Mouse (Mus musculus) stomach, embryonic 15.5 days (tissue): ENCODE measurements around the gene Adamts9. TPM values are rescaled to one million over a fixed set of nuclear protein-coding genes. Genes with fewer than 3 reads are reported as not detected.

Experiments
- ATAC-seq: fragments of 200-750 bp; cut with Nextera tagmentation; 2 replicates; pipeline ENCODE4 v1.8.0; 2017; ENCODE audit warnings: low read depth, moderate number of reproducible peaks, moderate TSS enrichment; ENCODE audit not compliant: insufficient read depth, low FRiP score
- H3K27ac ChIP-seq: fragments of 300-500 bp; sonication (generic); 2 replicates; pipeline ENCODE4 v1.5.1; 2015; ENCODE audit warnings: mild to moderate bottlenecking, inconsistent platforms
- H3K27me3 ChIP-seq: fragments of 300-500 bp; sonication (generic); replicated peaks from 2 replicates; pipeline ENCODE4 v1.6.1; 2015; ENCODE audit warnings: inconsistent platforms
- H3K36me3 ChIP-seq: fragments of 300-500 bp; sonication (generic); 2 replicates; pipeline ENCODE4 v1.6.1; 2015; ENCODE audit warnings: inconsistent platforms
- H3K4me1 ChIP-seq: fragments of 300-500 bp; sonication (generic); 2 replicates; pipeline ENCODE4 v1.6.1; 2015; ENCODE audit warnings: inconsistent platforms
- H3K4me2 ChIP-seq: fragments of 300-500 bp; sonication (generic); 2 replicates; pipeline ENCODE4 v1.6.1; 2015; ENCODE audit warnings: mild to moderate bottlenecking, inconsistent platforms
- H3K4me3 ChIP-seq: fragments of 300-500 bp; sonication (generic); replicated peaks from 2 replicates; pipeline ENCODE4 v1.5.1; 2015; ENCODE audit warnings: inconsistent platforms
- H3K9ac ChIP-seq: fragments of 300-500 bp; sonication (generic); 2 replicates; pipeline ENCODE4 v1.6.1; 2015; ENCODE audit warnings: inconsistent platforms
- H3K9me3 ChIP-seq: fragments of 300-500 bp; sonication (generic); 2 replicates; pipeline ENCODE4 v1.6.1; 2016; ENCODE audit warnings: inconsistent platforms
- WGBS: fragments of 180-500 bp; shearing (Covaris S2); methylation state at CpG from one replicate; pipeline ENCODE4 v1.1.7; 2015; 5-methylcytosine and 5-hydroxymethylcytosine counted together
- polyA plus RNA-seq: library from polyadenylated mRNA; unstranded; fragments of >200 nt; fragmentation: Nextera tagmentation; extraction: Ambion mirVana; gene quantifications from 2 replicates; pipeline ENCODE4 v1.2.1, GENCODE M21; 2015

Adamts9 gene
- polyA plus RNA-seq, 1 experiment from 2014 or later, result 30.6 TPM

DNA sequence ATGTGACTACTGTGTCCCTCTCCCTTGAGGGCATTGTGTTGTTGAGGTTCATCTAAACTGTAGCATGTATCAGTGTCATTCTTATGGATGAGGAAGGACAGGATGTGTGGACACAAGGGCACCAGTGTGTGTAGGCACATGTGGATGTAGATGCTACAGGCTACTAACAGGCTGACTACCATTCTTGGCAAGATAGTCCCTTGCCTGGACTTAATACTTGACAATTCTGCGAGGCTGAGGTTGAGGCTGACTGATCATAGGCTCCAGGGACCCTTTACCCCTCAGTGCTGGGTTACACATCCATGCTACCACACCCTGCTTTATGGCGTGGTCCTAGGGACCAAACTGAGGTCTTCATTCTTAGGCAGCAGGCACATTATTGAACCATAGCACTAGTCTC lies 16.1 kb upstream of the Adamts9 start:
- Histone ChIP-seq H3K36me3 (no peaks in the 10 kb centered on the region), H3K4me2 (no peak overlapping the region), H3K9ac (no peak overlapping the region), H3K4me3 (no peak overlapping the region), H3K27ac (no peak overlapping the region), H3K27me3 (no peaks in the 10 kb centered on the region), H3K4me1 (no peaks in the 10 kb centered on the region), H3K9me3 (no peaks in the 10 kb centered on the region)
- WGBS, result 73% methylated on average over 2 of the region's 2 CpGs
- no peak for ATAC-seq

DNA sequence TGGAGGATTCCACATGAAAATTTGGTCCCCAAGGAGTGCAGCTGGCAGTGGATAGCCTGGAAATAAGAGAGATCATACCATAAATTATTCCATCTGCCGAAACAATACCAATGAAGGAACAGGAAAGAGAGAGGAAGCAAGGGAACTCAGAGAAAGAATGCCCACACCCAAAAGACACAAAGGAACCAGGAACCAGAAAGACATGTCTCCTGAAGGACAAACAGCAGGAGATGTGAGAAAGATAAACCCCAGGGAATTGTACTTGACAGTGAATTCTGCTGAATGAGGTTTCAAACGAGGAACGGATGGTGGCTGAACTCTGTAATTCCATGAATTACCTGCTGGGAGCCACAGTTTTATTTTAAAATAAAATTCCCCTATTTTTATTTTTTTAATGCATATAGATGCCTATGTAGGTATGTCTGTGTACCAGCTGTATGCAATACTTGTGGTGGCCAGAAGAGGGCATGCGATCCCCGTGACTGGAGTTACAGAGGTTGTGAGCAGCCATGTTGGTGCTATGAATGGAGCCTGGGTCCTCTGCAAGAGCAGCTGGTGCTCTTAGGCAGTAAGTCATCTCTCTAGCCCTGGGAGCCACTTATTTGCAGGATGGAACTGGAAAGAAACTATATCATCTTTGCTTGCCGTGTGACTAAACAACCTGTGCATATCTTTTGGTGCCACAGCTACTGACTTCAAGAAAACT lies 4.2 kb upstream of the Adamts9 start:
- no peak overlapping the region for H3K4me2 ChIP-seq
- H3K4me1 ChIP-seq, result no peaks in the 10 kb centered on the region
- H3K36me3 ChIP-seq, result no peaks in the 10 kb centered on the region
- no peaks in the 10 kb centered on the region for H3K9me3 ChIP-seq
- no peak overlapping the region for H3K27ac ChIP-seq
- no peak for ATAC-seq
- 88% methylated on average over 6 of the region's 6 CpGs for WGBS
- no peak overlapping the region for H3K4me3 ChIP-seq
- H3K27me3 ChIP-seq, result no peaks in the 10 kb centered on the region
- no peak overlapping the region for H3K9ac ChIP-seq

DNA sequence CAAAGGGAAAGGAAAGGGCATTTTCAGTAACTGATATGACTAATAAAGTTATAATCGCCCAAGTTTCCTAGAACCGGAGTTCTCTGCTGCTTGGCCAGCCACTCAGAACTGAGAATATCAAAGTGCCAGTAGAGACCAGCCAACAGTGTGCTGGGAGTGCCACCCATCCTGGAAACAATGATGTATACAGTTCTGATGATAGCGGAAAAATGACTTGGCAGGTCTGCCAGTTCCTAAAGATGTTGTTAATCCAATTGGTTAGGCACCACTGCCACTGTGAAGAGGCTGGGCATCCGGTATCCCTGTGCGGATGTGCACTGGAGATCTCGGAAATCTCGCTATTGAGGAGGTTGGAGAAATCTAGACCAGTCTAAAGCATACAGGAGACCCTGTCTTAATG lies 1.4 kb upstream of the Adamts9 start:
- no peak for ATAC-seq
- H3K4me1 ChIP-seq, result peaks cover 2% of the 10 kb centered on the region; the same call in 1 of the 2 replicates
- no peak overlapping the region for H3K27ac ChIP-seq
- no peaks in the 10 kb centered on the region for H3K9me3 ChIP-seq
- H3K27me3 ChIP-seq, result no peaks in the 10 kb centered on the region
- no peaks in the 10 kb centered on the region for H3K36me3 ChIP-seq
- H3K4me2 ChIP-seq, result no peak overlapping the region
- H3K4me3 ChIP-seq, result no peak overlapping the region
- no peak overlapping the region for H3K9ac ChIP-seq
- 64% methylated on average over 7 of the region's 7 CpGs for WGBS

GRCm38 (mm10) chr6:92944048-92944685 lies 875 bp upstream of the Adamts9 start:
- Histone ChIP-seq H3K4me1 (peaks cover 6% of the 10 kb centered on the region; the same call in 1 of the 2 replicates), H3K4me2 (peak overlapping the region; percentile 89), H3K9ac (no peak overlapping the region), H3K36me3 (no peaks in the 10 kb centered on the region), H3K27me3 (no peaks in the 10 kb centered on the region), H3K27ac (peak overlapping the region; percentile 89; the same call in 1 of the 2 replicates), H3K9me3 (no peaks in the 10 kb centered on the region), H3K4me3 (peak overlapping the region; percentile 69)
- ATAC-seq, result no peak
- WGBS, result 17% methylated on average over 14 of the region's 14 CpGs

GRCm38 (mm10) chr6:92941756-92942420 lies 1.4 kb downstream of the Adamts9 start:
- peak overlapping the region; percentile 89 for H3K4me2 ChIP-seq
- H3K9me3 ChIP-seq, result no peaks in the 10 kb centered on the region
- H3K4me3 ChIP-seq, result peak overlapping the region; percentile 69
- no peaks in the 10 kb centered on the region for H3K36me3 ChIP-seq
- H3K27me3 ChIP-seq, result no peaks in the 10 kb centered on the region
- peaks cover 6% of the 10 kb centered on the region; the same call in 1 of the 2 replicates for H3K4me1 ChIP-seq
- no peak for ATAC-seq
- peak overlapping the region; percentile 53 for H3K9ac ChIP-seq
- peak overlapping the region; percentile 70 for H3K27ac ChIP-seq
- under 1% methylated on average over 30 of the region's 30 CpGs for WGBS

DNA sequence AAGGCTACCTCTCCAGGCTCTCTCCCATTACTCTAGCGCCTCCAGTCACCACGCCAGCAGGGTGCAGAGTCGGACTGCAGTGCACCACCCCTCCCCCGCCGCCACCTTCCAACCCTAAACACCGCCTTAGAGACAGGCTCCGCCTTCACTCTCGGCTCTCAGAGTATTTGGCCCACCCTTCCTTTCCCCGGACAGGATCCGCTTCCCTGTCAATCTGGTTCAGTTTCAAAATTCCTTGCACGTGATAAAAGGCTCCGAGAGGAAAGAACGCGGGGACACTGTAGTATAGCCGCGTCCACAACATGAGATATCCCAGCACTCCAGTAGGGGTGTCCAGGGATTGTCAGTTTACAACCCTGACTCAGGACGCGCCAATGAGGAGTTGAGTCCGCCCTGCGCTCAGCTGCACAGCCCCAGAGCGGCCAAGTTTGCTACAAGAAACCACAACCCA lies 2.0 kb downstream of the Adamts9 start:
- Histone ChIP-seq H3K36me3 (no peaks in the 10 kb centered on the region), H3K9me3 (no peaks in the 10 kb centered on the region), H3K4me3 (peak overlapping the region; percentile 69), H3K4me2 (peak overlapping the region; percentile 89), H3K27ac (peak overlapping the region; percentile 70), H3K4me1 (peaks cover 6% of the 10 kb centered on the region; the same call in 1 of the 2 replicates), H3K27me3 (no peaks in the 10 kb centered on the region), H3K9ac (peak overlapping the region; percentile 53; the same call in 1 of the 2 replicates)
- ATAC-seq, result peak; percentile 80
- WGBS, result under 1% methylated on average over 21 of the region's 21 CpGs

GRCm38 (mm10) chr6:92940191-92941131 lies 2.8 kb downstream of the Adamts9 start:
- Histone ChIP-seq H3K9ac (peak overlapping the region; percentile 26; the same call in 1 of the 2 replicates), H3K27me3 (no peaks in the 10 kb centered on the region), H3K4me1 (peaks cover 6% of the 10 kb centered on the region; the same call in 1 of the 2 replicates), H3K4me3 (peak overlapping the region; percentile 69), H3K27ac (peak overlapping the region; percentile 70; the same call in 1 of the 2 replicates), H3K36me3 (no peaks in the 10 kb centered on the region), H3K4me2 (peak overlapping the region; percentile 89), H3K9me3 (no peaks in the 10 kb centered on the region)
- ATAC-seq, result no peak
- 2% methylated on average over 37 of the region's 37 CpGs for WGBS

DNA sequence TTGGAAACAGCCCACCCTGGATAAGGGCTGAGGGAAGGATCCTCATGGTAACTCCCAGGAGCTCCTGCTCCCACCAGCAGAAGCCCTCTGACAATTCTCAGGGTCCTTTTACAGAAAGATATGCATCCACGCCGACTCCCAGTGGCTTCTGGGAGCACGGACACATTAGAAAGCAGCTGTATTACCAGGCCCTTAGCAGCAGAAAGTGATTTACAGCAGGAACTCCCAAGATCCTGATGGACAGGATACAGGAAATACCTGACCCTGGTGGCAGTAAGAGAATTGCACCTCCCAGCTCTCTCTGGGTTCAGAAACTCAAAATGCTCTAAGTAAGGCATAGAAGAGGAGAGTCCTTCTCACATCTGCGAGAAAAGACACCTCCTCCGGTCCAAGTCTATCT lies 15.0 kb downstream of the Adamts9 start:
- no peak overlapping the region for H3K27ac ChIP-seq
- 76% methylated on average over 5 of the region's 5 CpGs for WGBS
- no peak overlapping the region for H3K4me2 ChIP-seq
- no peaks in the 10 kb centered on the region for H3K4me1 ChIP-seq
- H3K27me3 ChIP-seq, result no peaks in the 10 kb centered on the region
- H3K4me3 ChIP-seq, result no peak overlapping the region
- no peaks in the 10 kb centered on the region for H3K36me3 ChIP-seq
- H3K9ac ChIP-seq, result no peak overlapping the region
- H3K9me3 ChIP-seq, result no peaks in the 10 kb centered on the region
- ATAC-seq, result no peak

GRCm38 (mm10) chr6:92924536-92924935 lies 18.8 kb downstream of the Adamts9 start:
- Histone ChIP-seq H3K27me3 (no peaks in the 10 kb centered on the region), H3K4me3 (no peak overlapping the region), H3K4me1 (peaks cover 4% of the 10 kb centered on the region), H3K27ac (no peak overlapping the region), H3K9me3 (no peaks in the 10 kb centered on the region), H3K4me2 (no peak overlapping the region), H3K9ac (no peak overlapping the region), H3K36me3 (no peaks in the 10 kb centered on the region)
- WGBS, result 63% methylated on average over 8 of the region's 8 CpGs
- ATAC-seq, result no peak

- H3K9ac ChIP-seq, result no peak overlapping the region
- no peaks in the 10 kb centered on the region for H3K9me3 ChIP-seq
- no peak overlapping the region for H3K27ac ChIP-seq
- H3K36me3 ChIP-seq, result no peaks in the 10 kb centered on the region
- peaks cover 4% of the 10 kb centered on the region for H3K4me1 ChIP-seq
- H3K4me3 ChIP-seq, result no peak overlapping the region
- H3K4me2 ChIP-seq, result no peak overlapping the region
- 25% methylated on average over 4 of the region's 4 CpGs for WGBS
- no peak for ATAC-seq
- no peaks in the 10 kb centered on the region for H3K27me3 ChIP-seq
Measured at GRCm38 (mm10) chr6:92921843-92922242, 21.4 kb downstream of the Adamts9 start.

- no peak for ATAC-seq
- no peak overlapping the region for H3K4me2 ChIP-seq
Measured at GRCm38 (mm10) chr6:92920938-92921689, 22.2 kb downstream of the Adamts9 start.

More at GRCm38 (mm10) chr6:92920938-92921689, 22.2 kb downstream of the Adamts9 start:
- Histone ChIP-seq H3K27ac (no peak overlapping the region), H3K36me3 (no peaks in the 10 kb centered on the region), H3K27me3 (no peaks in the 10 kb centered on the region), H3K9ac (no peak overlapping the region), H3K4me3 (no peak overlapping the region), H3K4me1 (peaks cover 4% of the 10 kb centered on the region), H3K9me3 (no peaks in the 10 kb centered on the region)
- WGBS, result 54% methylated on average over 10 of the region's 10 CpGs
